Mouse (Mus musculus) heart, embryonic 11.5 days (tissue): ENCODE measurements around the gene Naaladl2. TPM values are rescaled to one million over a fixed set of nuclear protein-coding genes. Genes with fewer than 3 reads are reported as not detected.
"Not testable (repeated sequence)": the region's sequence is repeated elsewhere in the genome, so short reads cannot be mapped to it uniquely, and the experiment has no call there.

Source experiments
- ATAC-seq: fragments of 200-750 bp; cut with Nextera tagmentation; replicated peaks from 2 replicates; pipeline ENCODE4 v1.8.0; 2017; ENCODE audit warnings: moderate library complexity; ENCODE audit not compliant: insufficient number of reproducible peaks, low FRiP score, low TSS enrichment
- H3K27ac ChIP-seq: fragments of 300-500 bp; sonication (generic); 2 replicates; pipeline ENCODE4 v1.5.1; 2014; ENCODE audit warnings: mild to moderate bottlenecking, low read depth, low read length
- H3K27me3 ChIP-seq: fragments of 300-500 bp; sonication (generic); 2 replicates; pipeline ENCODE4 v1.6.1; 2014; ENCODE audit warnings: mild to moderate bottlenecking, low read length, mixed read lengths; ENCODE audit not compliant: control insufficient read depth, insufficient read depth
- H3K36me3 ChIP-seq: fragments of 300-500 bp; sonication (generic); 2 replicates; pipeline ENCODE4 v1.6.1; 2014; ENCODE audit warnings: mild to moderate bottlenecking, low read length, moderate library complexity, mixed read lengths; ENCODE audit not compliant: control insufficient read depth, insufficient read depth
- H3K4me1 ChIP-seq: fragments of 300-500 bp; sonication (generic); 2 replicates; pipeline ENCODE4 v1.6.1; 2014; ENCODE audit warnings: low read length; ENCODE audit not compliant: control insufficient read depth, insufficient read depth
- H3K4me2 ChIP-seq: fragments of 300-500 bp; sonication (generic); 2 replicates; pipeline ENCODE4 v1.6.1; 2014; ENCODE audit warnings: mild to moderate bottlenecking, moderate library complexity
- H3K4me3 ChIP-seq: fragments of 300-500 bp; sonication (generic); 2 replicates; pipeline ENCODE4 v1.5.1; 2014; ENCODE audit warnings: low read depth, low read length
- H3K9ac ChIP-seq: fragments of 300-500 bp; sonication (generic); 2 replicates; pipeline ENCODE4 v1.6.1; 2014; ENCODE audit warnings: mild to moderate bottlenecking, low read depth, low read length, moderate library complexity
- H3K9me3 ChIP-seq: fragments of 300-500 bp; sonication (generic); replicated peaks from 2 replicates; pipeline ENCODE4 v1.6.1; 2016; ENCODE audit warnings: low read length; ENCODE audit not compliant: control insufficient read depth
- WGBS: fragments of 180-500 bp; shearing (Covaris S2); extraction: QIAGEN DNeasy Blood & Tissue Kit; methylation state at CpG from one replicate; pipeline ENCODE4 v1.1.7; 2014; ENCODE audit not compliant: insufficient replicate concordance; 5-methylcytosine and 5-hydroxymethylcytosine counted together
- polyA plus RNA-seq: library from polyadenylated mRNA; unstranded; fragments of >200 nt; fragmentation: Nextera tagmentation; extraction: Ambion mirVana; gene quantifications from 2 replicates; pipeline ENCODE4 v1.2.1, GENCODE M21; 2014

Naaladl2 gene
- polyA plus RNA-seq, 1 experiment from 2014 or later = 3.6 TPM

GRCm38 (mm10) chr3:25010751-25011150 is 133.3 kb downstream of the Naaladl2 start:
- Histone ChIP-seq H3K9me3 (no peaks in the 10 kb centered on the region), H3K27ac (no peak overlapping the region), H3K4me2 (no peak overlapping the region), H3K36me3 (no peaks in the 10 kb centered on the region), H3K4me3 (no peak overlapping the region), H3K4me1 (no peaks in the 10 kb centered on the region), H3K27me3 (no peaks in the 10 kb centered on the region), H3K9ac (no peak overlapping the region)
- ATAC-seq = no peak
- 84% methylated on average over 1 of the region's 1 CpGs for WGBS

GRCm38 (mm10) chr3:25006802-25007201 is 137.3 kb downstream of the Naaladl2 start:
- not testable (repeated sequence) for H3K9ac ChIP-seq, H3K27me3 ChIP-seq, H3K27ac ChIP-seq, H3K36me3 ChIP-seq, H3K4me1 ChIP-seq, ATAC-seq, H3K4me3 ChIP-seq, H3K9me3 ChIP-seq, H3K4me2 ChIP-seq
- WGBS = 66% methylated on average over 2 of the region's 2 CpGs

GRCm38 (mm10) chr3:24992577-24992976 is 151.5 kb downstream of the Naaladl2 start:
- WGBS = 70% methylated on average over 2 of the region's 2 CpGs
- no peaks in the 10 kb centered on the region for H3K36me3 ChIP-seq
- H3K9ac ChIP-seq = no peak overlapping the region
- no peaks in the 10 kb centered on the region for H3K4me1 ChIP-seq
- no peak for ATAC-seq
- H3K27ac ChIP-seq = no peak overlapping the region
- no peak overlapping the region for H3K4me2 ChIP-seq
- H3K9me3 ChIP-seq = no peaks in the 10 kb centered on the region
- H3K4me3 ChIP-seq = no peak overlapping the region
- no peaks in the 10 kb centered on the region for H3K27me3 ChIP-seq

- no peaks in the 10 kb centered on the region for H3K4me1 ChIP-seq
- no peak overlapping the region for H3K9ac ChIP-seq
- H3K9me3 ChIP-seq = no peaks in the 10 kb centered on the region
- no peak overlapping the region for H3K4me3 ChIP-seq
- H3K36me3 ChIP-seq = no peaks in the 10 kb centered on the region
- no peak overlapping the region for H3K27ac ChIP-seq
- H3K27me3 ChIP-seq = no peaks in the 10 kb centered on the region
- H3K4me2 ChIP-seq = no peak overlapping the region
- ATAC-seq = no peak
- 79% methylated on average over 3 of the region's 3 CpGs for WGBS
Observed at GRCm38 (mm10) chr3:24992078-24992477, 152.0 kb downstream of the Naaladl2 start.

GRCm38 (mm10) chr3:24982111-24982510 is 161.9 kb downstream of the Naaladl2 start:
- no peaks in the 10 kb centered on the region for H3K4me1 ChIP-seq
- no peaks in the 10 kb centered on the region for H3K9me3 ChIP-seq
- no peaks in the 10 kb centered on the region for H3K36me3 ChIP-seq
- no peaks in the 10 kb centered on the region for H3K27me3 ChIP-seq
- no peak overlapping the region for H3K4me2 ChIP-seq
- 52% methylated on average over 4 of the region's 4 CpGs for WGBS
- no peak overlapping the region for H3K27ac ChIP-seq
- ATAC-seq = no peak
- H3K9ac ChIP-seq = no peak overlapping the region
- no peak overlapping the region for H3K4me3 ChIP-seq

- no peaks in the 10 kb centered on the region for H3K27me3 ChIP-seq
- H3K9me3 ChIP-seq = no peaks in the 10 kb centered on the region
- no peak overlapping the region for H3K4me2 ChIP-seq
- H3K27ac ChIP-seq = no peak overlapping the region
- H3K9ac ChIP-seq = no peak overlapping the region
- ATAC-seq = no peak
- no peak overlapping the region for H3K4me3 ChIP-seq
- H3K4me1 ChIP-seq = no peaks in the 10 kb centered on the region
- 83% methylated on average over 2 of the region's 2 CpGs for WGBS
- no peaks in the 10 kb centered on the region for H3K36me3 ChIP-seq
Observed at GRCm38 (mm10) chr3:24942170-24942569, 201.9 kb downstream of the Naaladl2 start.

GRCm38 (mm10) chr3:24938507-24939182 is 205.4 kb downstream of the Naaladl2 start:
- Histone ChIP-seq H3K4me1 (no peaks in the 10 kb centered on the region), H3K4me2 (no peak overlapping the region), H3K4me3 (no peak overlapping the region), H3K36me3 (no peaks in the 10 kb centered on the region), H3K9me3 (no peaks in the 10 kb centered on the region), H3K9ac (no peak overlapping the region), H3K27ac (no peak overlapping the region), H3K27me3 (no peaks in the 10 kb centered on the region)
- no peak for ATAC-seq
- WGBS = 80% methylated on average over 5 of the region's 5 CpGs

- no peaks in the 10 kb centered on the region for H3K27me3 ChIP-seq
- no peak for ATAC-seq
- WGBS = 47% methylated on average over 2 of the region's 2 CpGs
- no peak overlapping the region for H3K4me3 ChIP-seq
- no peak overlapping the region for H3K9ac ChIP-seq
- no peak overlapping the region for H3K27ac ChIP-seq
- no peaks in the 10 kb centered on the region for H3K4me1 ChIP-seq
- no peaks in the 10 kb centered on the region for H3K36me3 ChIP-seq
- no peak overlapping the region for H3K4me2 ChIP-seq
- H3K9me3 ChIP-seq = no peaks in the 10 kb centered on the region
Observed at GRCm38 (mm10) chr3:24921811-24922210, 222.2 kb downstream of the Naaladl2 start.

- 26% methylated on average over 6 of the region's 6 CpGs for WGBS
- ATAC-seq = no peak
- Histone ChIP-seq H3K36me3 (no peaks in the 10 kb centered on the region), H3K4me2 (no peak overlapping the region), H3K9ac (no peak overlapping the region), H3K27ac (no peak overlapping the region), H3K27me3 (no peaks in the 10 kb centered on the region), H3K4me3 (no peak overlapping the region), H3K9me3 (no peaks in the 10 kb centered on the region), H3K4me1 (no peaks in the 10 kb centered on the region)
Observed at GRCm38 (mm10) chr3:24921401-24921800, 222.7 kb downstream of the Naaladl2 start.
